Mouse (Mus musculus) A20 (cell line): ENCODE measurements around the gene Prss36.

Source experiments
- DNase-seq: peaks from one replicate; pipeline ENCODE4 v3.0.0-alpha.2; 2011; ENCODE audit warnings: low read depth, low spot score

Prss36 gene

GRCm38 (mm10) chr7:127946470-127947023 lies at the start of gene Prss36:
Gene Prss36, minus strand, starts transcription at chr7:127946725.
- no peak for DNase-seq

- DNase-seq, result peak; percentile 76
These were observed 46.9 kb upstream of the Prss36 start, which contains the start of gene Pycard for GRCm38 (mm10) chr7:127993341-127993977. Gene Pycard, minus strand, starts transcription at chr7:127993867.

GRCm38 (mm10) chr7:127992488-127993340 lies 46.2 kb upstream of the Prss36 start:
- DNase-seq, result peak; percentile 55

- DNase-seq, result peak; percentile 71
These were observed 45.3 kb upstream of the Prss36 start for GRCm38 (mm10) chr7:127991643-127992487.

- no peak for DNase-seq
These were observed 42.4 kb upstream of the Prss36 start for GRCm38 (mm10) chr7:127988904-127989303.

- DNase-seq, result no peak
These were observed 34.1 kb upstream of the Prss36 start for GRCm38 (mm10) chr7:127980606-127981005.

GRCm38 (mm10) chr7:127978856-127979255 lies 32.3 kb upstream of the Prss36 start:
- no peak for DNase-seq

- DNase-seq, result no peak
These were observed 27.9 kb upstream of the Prss36 start for GRCm38 (mm10) chr7:127974413-127974930.

- DNase-seq, result no peak
These were observed 21.6 kb upstream of the Prss36 start for GRCm38 (mm10) chr7:127967922-127968828.

- peak; percentile 98 for DNase-seq
These were observed 20.7 kb upstream of the Prss36 start, which contains the start of gene Fus for GRCm38 (mm10) chr7:127967004-127967921. Gene Fus, plus strand, starts transcription at chr7:127967457.

- no peak for DNase-seq
These were observed 19.9 kb upstream of the Prss36 start for GRCm38 (mm10) chr7:127966371-127966918.

GRCm38 (mm10) chr7:127959364-127959763 lies 12.8 kb upstream of the Prss36 start:
- DNase-seq, result no peak

GRCm38 (mm10) chr7:127952864-127953581 lies 6.5 kb upstream of the Prss36 start:
- DNase-seq, result no peak

GRCm38 (mm10) chr7:127944614-127945013 lies 1.9 kb downstream of the Prss36 start:
- DNase-seq, result no peak

GRCm38 (mm10) chr7:127942097-127942496 lies 4.4 kb downstream of the Prss36 start:
- peak; percentile 49 for DNase-seq

- no peak for DNase-seq
These were observed 10.2 kb downstream of the Prss36 start for GRCm38 (mm10) chr7:127936216-127936884.

- no peak for DNase-seq
These were observed 10.8 kb downstream of the Prss36 start for GRCm38 (mm10) chr7:127935748-127936159.
